Mouse (Mus musculus) MEL (cell line): Measurements from ENCODE around the gene Cspg4. TPM values are rescaled to one million over a fixed set of nuclear protein-coding genes. Genes with fewer than 3 reads are reported as not detected.

Source experiments
- DNase-seq: peaks from one replicate; pipeline ENCODE4 v3.0.0; 2011; ENCODE audit warnings: low read depth, low spot score
- H3K27ac ChIP-seq: 2 replicates; pipeline ENCODE4 v1.5.1; 2012; ENCODE audit warnings: low read depth, mild to moderate bottlenecking, control low read depth, low read length, moderate library complexity; ENCODE audit not compliant: control insufficient read depth
- H3K27me3 ChIP-seq, 2 experiments: fragments of 150-350 bp in 1 of 2; sonication (generic) in 1 of 2; 2 replicates each; pipeline ENCODE4 v1.6.1; 2012; ENCODE audit warnings: low read length in 2 of 2, mild to moderate bottlenecking in 2 of 2, improper control_type of control experiment in 1 of 2, moderate library complexity in 1 of 2; ENCODE audit not compliant: insufficient read depth in 2 of 2, control insufficient read depth in 1 of 2
- H3K36me3 ChIP-seq, 2 experiments: 2 replicates each; pipeline ENCODE4 v1.6.1; 2012 to 2014; ENCODE audit warnings: low read length in 2 of 2, improper control_type of control experiment in 1 of 2, inconsistent platforms in 1 of 2, mild to moderate bottlenecking in 1 of 2; ENCODE audit not compliant: insufficient read depth in 2 of 2, control insufficient read depth in 1 of 2
- H3K4me1 ChIP-seq, 2 experiments: fragments of 150-350 bp in 1 of 2; sonication (generic) in 1 of 2; 2 replicates each; pipeline ENCODE4 v1.6.1; 2012; ENCODE audit warnings: low read length in 2 of 2, improper control_type of control experiment in 1 of 2, mild to moderate bottlenecking in 1 of 2; ENCODE audit not compliant: insufficient read depth in 2 of 2, control insufficient read depth in 1 of 2
- H3K4me3 ChIP-seq, 2 experiments: fragments of 150-350 bp in 1 of 2; sonication (generic) in 1 of 2; 2 replicates each; pipeline ENCODE4 v1.5.1; 2012; ENCODE audit warnings: low read depth in 2 of 2, low read length in 2 of 2, mild to moderate bottlenecking in 2 of 2, moderate library complexity in 2 of 2, control low read depth in 1 of 2, improper control_type of control experiment in 1 of 2; ENCODE audit not compliant: control insufficient read depth in 1 of 2, insufficient read depth in 1 of 2
- H3K79me2 ChIP-seq: 2 replicates; pipeline ENCODE4 v1.6.1; 2012; ENCODE audit warnings: mild to moderate bottlenecking, low read length, moderate library complexity; ENCODE audit not compliant: control insufficient read depth, poor library complexity, insufficient read depth
- H3K9ac ChIP-seq: 2 replicates; pipeline ENCODE4 v1.6.1; 2012; ENCODE audit warnings: low read depth, mild to moderate bottlenecking, control low read depth, low read length, moderate library complexity; ENCODE audit not compliant: control insufficient read depth, poor library complexity, severe bottlenecking
- H3K9me3 ChIP-seq: fragments of 150-350 bp; sonication (generic); replicated peaks from 2 replicates; pipeline ENCODE4 v1.6.1; 2012; ENCODE audit warnings: mild to moderate bottlenecking, low read length, improper control_type of control experiment, moderate library complexity; ENCODE audit not compliant: insufficient read depth
- BHLHE40 ChIP-seq: IDR thresholded peaks from 2 replicates; pipeline ENCODE4 v1.6.1; 2012; ENCODE audit warnings: low read depth, mild to moderate bottlenecking, inconsistent platforms, low read length, improper control_type of control experiment, borderline replicate concordance
- CHD2 ChIP-seq: IDR thresholded peaks from 2 replicates; pipeline ENCODE4 v1.6.1; 2011; ENCODE audit warnings: low read length, improper control_type of control experiment
- CTCF ChIP-seq, 3 experiments: IDR thresholded peaks in 2 of 3; conservative IDR thresholded peaks in 1 of 3; 2 replicates each; pipeline ENCODE4 v1.5.1; 2011 to 2012; ENCODE audit warnings: low read length in 3 of 3, low read depth in 2 of 3, mild to moderate bottlenecking in 2 of 3, improper control_type of control experiment in 1 of 3, inconsistent platforms in 1 of 3, mixed read lengths in 1 of 3, moderate library complexity in 1 of 3; ENCODE audit not compliant: control insufficient read depth in 1 of 3, insufficient read depth in 1 of 3, poor library complexity in 1 of 3, severe bottlenecking in 1 of 3
- E2F4 ChIP-seq: IDR thresholded peaks from 2 replicates; pipeline ENCODE4 v1.6.1; 2011; ENCODE audit warnings: low read depth, low read length, improper control_type of control experiment, borderline replicate concordance
- ETS1 ChIP-seq: IDR thresholded peaks from 2 replicates; pipeline ENCODE4 v1.6.1; 2012; ENCODE audit warnings: low read depth, mild to moderate bottlenecking, inconsistent platforms, low read length, improper control_type of control experiment, moderate library complexity
- GATA1 ChIP-seq: IDR thresholded peaks from 2 replicates; pipeline ENCODE4 v1.6.1; 2011; ENCODE audit warnings: low read depth, low read length, improper control_type of control experiment
- JUND ChIP-seq: IDR thresholded peaks from 2 replicates; pipeline ENCODE4 v1.6.1; 2011; ENCODE audit warnings: low read depth, mild to moderate bottlenecking, improper control_type of control experiment, low read length
- KAT2A ChIP-seq: conservative IDR thresholded peaks from 2 replicates; pipeline ENCODE4 v1.6.1; 2012; ENCODE audit warnings: low read depth, low read length, improper control_type of control experiment, inconsistent platforms
- MAFK ChIP-seq: IDR thresholded peaks from 2 replicates; pipeline ENCODE4 v1.6.1; 2011; ENCODE audit warnings: low read depth, mild to moderate bottlenecking, low read length, improper control_type of control experiment, borderline replicate concordance
- MEF2A ChIP-seq: IDR thresholded peaks from 2 replicates; pipeline ENCODE4 v1.6.1; 2014; ENCODE audit warnings: low read depth, mild to moderate bottlenecking, inconsistent platforms, low read length, improper control_type of control experiment; ENCODE audit not compliant: poor library complexity, insufficient replicate concordance, severe bottlenecking; ENCODE audit errors: extremely low read depth
- MXI1 ChIP-seq: IDR thresholded peaks from 2 replicates; pipeline ENCODE4 v1.6.1; 2011; ENCODE audit warnings: mild to moderate bottlenecking, low read depth, low read length, improper control_type of control experiment
- POLR2AphosphoS5 ChIP-seq: IDR thresholded peaks from 2 replicates; pipeline ENCODE4 v1.6.1; 2012; ENCODE audit warnings: low read depth, borderline replicate concordance, mild to moderate bottlenecking, inconsistent platforms, low read length, moderate library complexity, mixed read lengths
- RCOR1 ChIP-seq: IDR thresholded peaks from 2 replicates; pipeline ENCODE4 v1.6.1; 2012; ENCODE audit warnings: low read depth, mild to moderate bottlenecking, inconsistent platforms, low read length, improper control_type of control experiment
- SIN3A ChIP-seq: IDR thresholded peaks from 2 replicates; pipeline ENCODE4 v1.6.1; 2012; ENCODE audit warnings: low read length, improper control_type of control experiment, inconsistent platforms
- SMC3 ChIP-seq: IDR thresholded peaks from 2 replicates; pipeline ENCODE4 v1.6.1; 2011; ENCODE audit warnings: low read depth, low read length, improper control_type of control experiment
- TAL1 ChIP-seq: IDR thresholded peaks from 2 replicates; pipeline ENCODE4 v1.6.1; 2012; ENCODE audit warnings: mild to moderate bottlenecking, inconsistent platforms, low read length, moderate library complexity, mixed read lengths
- TBP ChIP-seq: IDR thresholded peaks from 2 replicates; pipeline ENCODE4 v1.8.0; 2011; ENCODE audit warnings: low read depth, low read length, improper control_type of control experiment
- TCF12 ChIP-seq: IDR thresholded peaks from 2 replicates; pipeline ENCODE4 v1.6.1; 2014; ENCODE audit warnings: low read depth, mild to moderate bottlenecking, inconsistent platforms, low read length, improper control_type of control experiment, moderate library complexity
- UBTF ChIP-seq: IDR thresholded peaks from 2 replicates; pipeline ENCODE4 v1.6.1; 2012; ENCODE audit warnings: low read depth, mild to moderate bottlenecking, inconsistent platforms, low read length, improper control_type of control experiment, moderate library complexity, borderline replicate concordance; ENCODE audit not compliant: insufficient read depth
- ZC3H11A ChIP-seq: IDR thresholded peaks from 2 replicates; pipeline ENCODE4 v1.6.1; 2012; ENCODE audit warnings: low read depth, mild to moderate bottlenecking, inconsistent platforms, low read length, improper control_type of control experiment
- polyA plus RNA-seq, 2 experiments: library from polyadenylated mRNA; stranded (reverse) in 1 of 2; unstranded in 1 of 2; fragments of >175 nt in 1 of 2; fragments of >200 nt in 1 of 2; gene quantifications; 2 replicates each; pipeline versions ENCODE4 v1.2.1 to v1.2.4; 2012; ENCODE audit warnings: low replicate concordance in 2 of 2, low read depth in 1 of 2; ENCODE audit not compliant: insufficient read length in 2 of 2, insufficient read depth in 1 of 2, missing spikeins in 1 of 2
- total RNA-seq: library from RNA; depleted of rRNA; stranded (reverse); fragments of 300-350 nt; gene quantifications from 2 replicates; pipeline ENCODE4 v1.2.3, GENCODE M21; 2012

Cspg4 gene
- total and polyA plus RNA-seq, 3 experiments: 0.15 to 0.23 TPM; not detected in 1

DNA sequence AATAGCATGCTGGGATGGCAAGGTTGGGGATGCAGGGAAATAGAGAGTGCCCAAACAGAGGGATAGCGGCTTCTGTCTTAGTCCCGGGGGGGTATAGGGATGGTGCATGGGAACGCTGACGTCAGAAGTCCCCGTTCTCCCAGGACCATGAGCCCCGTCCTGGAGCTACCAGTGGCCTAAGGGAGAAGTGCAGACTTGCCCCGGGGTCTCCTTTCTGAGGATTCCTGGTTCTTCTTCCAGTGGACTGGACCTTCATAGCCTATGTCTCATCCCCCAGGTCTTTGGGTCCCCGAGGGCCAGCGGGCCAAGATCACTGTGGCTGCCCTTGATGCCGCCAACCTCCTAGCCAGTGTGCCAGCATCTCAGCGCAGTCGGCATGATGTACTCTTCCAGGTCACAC, 31.9 kb downstream of the Cspg4 start:
- peaks cover 6 to 12% of the 10 kb centered on the region in 2 experiments; a peak in 3 of 4 replicates for H3K4me1 ChIP-seq
- H3K27me3 ChIP-seq: no peaks in the 10 kb centered on the region
- no peak overlapping the region for H3K4me3 ChIP-seq
- H3K9me3 ChIP-seq: no peaks in the 10 kb centered on the region
- no peak for DNase-seq
- TF ChIP-seq MAFK (no peak), TCF12 (no peak), CTCF (IDR thresholded peaks at IDR 0.05 in 2 of 3, conservative IDR thresholded peaks at IDR 0.05 in 1 of 3; ENCODE audit: control insufficient read depth in 1 of 3, insufficient read depth in 1 of 3, low read depth in 2 of 3, low read length in 3 of 3, poor library complexity in 1 of 3, severe bottlenecking in 1 of 3) (no peak), CHD2 (no peak), SIN3A (no peak), MXI1 (no peak)
- no peaks in the 10 kb centered on the region for H3K79me2 ChIP-seq
- H3K9ac ChIP-seq: no peak overlapping the region
- H3K27ac ChIP-seq: no peak overlapping the region
- H3K36me3 ChIP-seq: peaks cover 0 to 9% of the 10 kb centered on the region in 2 experiments; a peak in 2 of 4 replicates

GRCm38 (mm10) chr9:56899409-56899808, 34.6 kb downstream of the Cspg4 start:
- no peak overlapping the region; the same call in 1 of the 2 replicates for H3K27ac ChIP-seq
- no peak for DNase-seq
- H3K36me3 ChIP-seq: peaks cover 0 to 21% of the 10 kb centered on the region in 2 experiments; a peak in 2 of 4 replicates
- TF ChIP-seq SMC3: no peak
- no peak for TF ChIP-seq TBP
- TF ChIP-seq POLR2AphosphoS5: no peak
- no peak for TF ChIP-seq BHLHE40
- TF ChIP-seq ZC3H11A: no peak
- no peak for TF ChIP-seq JUND
- TF ChIP-seq E2F4: no peak
- no peak for TF ChIP-seq TAL1
- no peak for TF ChIP-seq KAT2A
- TF ChIP-seq ETS1: no peak
- no peak for TF ChIP-seq GATA1
- no peak for TF ChIP-seq MAFK
- TF ChIP-seq UBTF: no peak
- no peak for TF ChIP-seq RCOR1
- TF ChIP-seq MEF2A: no peak
- no peak for TF ChIP-seq SIN3A
- no peak overlapping the region for H3K4me3 ChIP-seq
- no peaks in the 10 kb centered on the region for H3K79me2 ChIP-seq
- H3K9me3 ChIP-seq: no peaks in the 10 kb centered on the region
- no peaks in the 10 kb centered on the region for H3K27me3 ChIP-seq
- no peak overlapping the region for H3K9ac ChIP-seq
- peaks cover 9 to 26% of the 10 kb centered on the region in 2 experiments for H3K4me1 ChIP-seq
